Mouse (Mus musculus): ENCODE measurements around the gene Magel2.

Gene Magel2

GRCm38 (mm10) chr7:62376510-62377304 lies at the start of gene Magel2:
Gene Magel2 (plus strand): TSS chr7:62377010.
- DNase-seq (ENCODE audit: low spot score), result no peak

GRCm38 (mm10) chr7:62345411-62345810 lies 31.4 kb upstream of the Magel2 start:
- no peak for DNase-seq (ENCODE audit: low spot score)

GRCm38 (mm10) chr7:62346269-62346668 lies 30.5 kb upstream of the Magel2 start, which contains the start of gene Ndn:
Gene Ndn (plus strand): TSS chr7:62346569.
- DNase-seq (ENCODE audit: low spot score), result no peak

GRCm38 (mm10) chr7:62348106-62348803 lies 28.6 kb upstream of the Magel2 start:
- DNase-seq (ENCODE audit: low spot score), result no peak

- DNase-seq (ENCODE audit: low spot score), result no peak
Observed at GRCm38 (mm10) chr7:62348804-62349190, 28.0 kb upstream of the Magel2 start.

GRCm38 (mm10) chr7:62351266-62351665 lies 25.5 kb upstream of the Magel2 start:
- DNase-seq (ENCODE audit: low spot score), result no peak

- DNase-seq (ENCODE audit: low spot score), result no peak
Observed at GRCm38 (mm10) chr7:62365039-62365636, 11.7 kb upstream of the Magel2 start.

GRCm38 (mm10) chr7:62366730-62367129 lies 10.1 kb upstream of the Magel2 start:
- no peak for DNase-seq (ENCODE audit: low spot score)

GRCm38 (mm10) chr7:62375658-62376057 lies 1.2 kb upstream of the Magel2 start:
- DNase-seq (ENCODE audit: low spot score), result no peak

GRCm38 (mm10) chr7:62377313-62377712 lies 503 bp downstream of the Magel2 start:
- DNase-seq (ENCODE audit: low spot score), result no peak

GRCm38 (mm10) chr7:62378529-62378928 lies 1.7 kb downstream of the Magel2 start:
- DNase-seq (ENCODE audit: low spot score), result no peak

- no peak for DNase-seq (ENCODE audit: low spot score)
Observed at GRCm38 (mm10) chr7:62382391-62382790, 5.6 kb downstream of the Magel2 start.

GRCm38 (mm10) chr7:62388291-62388690 lies 11.5 kb downstream of the Magel2 start:
- DNase-seq (ENCODE audit: low spot score), result no peak

GRCm38 (mm10) chr7:62392202-62392601 lies 15.4 kb downstream of the Magel2 start:
- no peak for DNase-seq (ENCODE audit: low spot score)

- no peak for DNase-seq (ENCODE audit: low spot score)
Observed at GRCm38 (mm10) chr7:62406573-62407050, 29.8 kb downstream of the Magel2 start.

- no peak for DNase-seq (ENCODE audit: low spot score)
Observed at GRCm38 (mm10) chr7:62407803-62408202, 31.0 kb downstream of the Magel2 start.

GRCm38 (mm10) chr7:62415222-62415621 lies 38.4 kb downstream of the Magel2 start:
- no peak for DNase-seq (ENCODE audit: low spot score)

GRCm38 (mm10) chr7:62416173-62416572 lies 39.4 kb downstream of the Magel2 start:
- no peak for DNase-seq (ENCODE audit: low spot score)

GRCm38 (mm10) chr7:62418346-62418745 lies 41.5 kb downstream of the Magel2 start:
- DNase-seq (ENCODE audit: low spot score), result no peak

- DNase-seq (ENCODE audit: low spot score), result no peak
Observed at GRCm38 (mm10) chr7:62419105-62419492, 42.3 kb downstream of the Magel2 start.

- DNase-seq (ENCODE audit: low spot score), result peak; percentile 6
Observed at GRCm38 (mm10) chr7:62419493-62420360, 42.9 kb downstream of the Magel2 start, which contains the start of gene Mkrn3. Gene Mkrn3 (minus strand): TSS chr7:62420139.

GRCm38 (mm10) chr7:62420566-62420965 lies 43.8 kb downstream of the Magel2 start:
- DNase-seq (ENCODE audit: low spot score), result no peak
